Mouse (Mus musculus) hindbrain, embryonic 16.5 days (tissue): ENCODE results near the gene Wipi2. TPM values are rescaled to one million over a fixed set of nuclear protein-coding genes. Genes with fewer than 3 reads are reported as not detected.

Experiments used
- ATAC-seq: fragments of 200-750 bp; cut with Nextera tagmentation; 2 replicates; pipeline ENCODE4 v1.8.0; 2017; ENCODE audit warnings: moderate TSS enrichment, moderate library complexity
- H3K27ac ChIP-seq: fragments of 300-500 bp; sonication (generic); 2 replicates; pipeline ENCODE4 v1.5.1; 2014; ENCODE audit warnings: low read depth, mild to moderate bottlenecking, control low read depth, low read length, moderate library complexity
- H3K27me3 ChIP-seq: fragments of 300-500 bp; sonication (generic); replicated peaks from 2 replicates; pipeline ENCODE4 v1.6.1; 2014; ENCODE audit warnings: low read length; ENCODE audit not compliant: control insufficient read depth, insufficient read depth
- H3K36me3 ChIP-seq: fragments of 300-500 bp; sonication (generic); 2 replicates; pipeline ENCODE4 v1.6.1; 2014; ENCODE audit warnings: mild to moderate bottlenecking, low read length, moderate library complexity, mixed read lengths; ENCODE audit not compliant: control insufficient read depth, insufficient read depth
- H3K4me1 ChIP-seq: fragments of 300-500 bp; sonication (generic); 2 replicates; pipeline ENCODE4 v1.6.1; 2014; ENCODE audit warnings: low read depth, low read length; ENCODE audit not compliant: control insufficient read depth, insufficient read depth
- H3K4me2 ChIP-seq: fragments of 300-500 bp; sonication (generic); 2 replicates; pipeline ENCODE4 v1.6.1; 2014; ENCODE audit warnings: mild to moderate bottlenecking, low read length, control low read depth, moderate library complexity
- H3K4me3 ChIP-seq: fragments of 300-500 bp; sonication (generic); 2 replicates; pipeline ENCODE4 v1.5.1; 2014; ENCODE audit warnings: mild to moderate bottlenecking, low read length, control low read depth, moderate library complexity
- H3K9ac ChIP-seq: fragments of 300-500 bp; sonication (generic); 2 replicates; pipeline ENCODE4 v1.6.1; 2014; ENCODE audit warnings: low read depth, mild to moderate bottlenecking, control low read depth, low read length, moderate library complexity
- H3K9me3 ChIP-seq: fragments of 300-500 bp; sonication (generic); 2 replicates; pipeline ENCODE4 v1.6.1; 2014; ENCODE audit warnings: mild to moderate bottlenecking, low read length, moderate library complexity; ENCODE audit not compliant: control insufficient read depth
- WGBS: fragments of 180-500 bp; shearing (Covaris S2); extraction: QIAGEN DNeasy Blood & Tissue Kit; methylation state at CpG from one replicate; pipeline ENCODE4 v1.1.7; 2014; 5-methylcytosine and 5-hydroxymethylcytosine counted together
- polyA plus RNA-seq: library from polyadenylated mRNA; unstranded; fragments of >200 nt; fragmentation: Nextera tagmentation; extraction: Ambion mirVana; gene quantifications from 2 replicates; pipeline ENCODE4 v1.2.1, GENCODE M21; 2015

Wipi2 gene
- polyA plus RNA-seq, 1 experiment from 2014 or later, result 36.8 TPM

GRCm38 (mm10) chr5:142673082-142673481 is 45.6 kb downstream of the Wipi2 start:
- H3K27me3 ChIP-seq, result no peaks in the 10 kb centered on the region
- H3K4me3 ChIP-seq, result no peak overlapping the region
- 0 out of 2 replicates have a peak, but pooled peaks have one; percentile 38 for ATAC-seq
- H3K4me1 ChIP-seq, result no peaks in the 10 kb centered on the region; the same call in 1 of the 2 replicates
- no peak overlapping the region for H3K9ac ChIP-seq
- H3K27ac ChIP-seq, result no peak overlapping the region
- H3K9me3 ChIP-seq, result no peaks in the 10 kb centered on the region
- H3K36me3 ChIP-seq, result peaks cover 7% of the 10 kb centered on the region
- WGBS, result 17% methylated on average over 5 of the region's 5 CpGs
- no peak overlapping the region for H3K4me2 ChIP-seq

DNA sequence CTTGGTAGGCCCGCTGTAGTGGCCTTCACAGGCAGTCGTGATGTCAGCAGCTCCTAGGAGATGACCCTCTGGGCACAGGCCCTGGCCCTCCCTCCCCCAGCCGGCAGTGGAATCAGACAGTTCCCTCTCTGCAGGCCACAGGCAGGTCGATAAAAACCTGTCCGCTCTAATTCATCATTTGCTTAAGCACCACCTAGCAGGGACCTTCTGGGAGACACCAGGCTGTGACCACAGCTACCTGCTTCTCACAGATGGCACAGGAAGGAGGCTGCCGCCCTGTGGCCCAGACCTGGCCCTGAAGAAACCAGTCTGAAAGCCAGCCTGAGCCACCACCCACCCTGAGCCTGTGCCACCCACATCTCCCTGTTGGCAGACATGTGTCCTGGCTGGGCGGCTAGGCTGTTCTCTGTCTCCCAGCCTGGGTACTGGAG is 50.7 kb downstream of the Wipi2 start:
- no peak overlapping the region for H3K4me3 ChIP-seq
- no peaks in the 10 kb centered on the region for H3K36me3 ChIP-seq
- no peaks in the 10 kb centered on the region for H3K27me3 ChIP-seq
- H3K4me2 ChIP-seq, result no peak overlapping the region
- 50% methylated on average over 7 of the region's 7 CpGs for WGBS
- H3K9me3 ChIP-seq, result no peaks in the 10 kb centered on the region
- H3K9ac ChIP-seq, result no peak overlapping the region
- no peaks in the 10 kb centered on the region for H3K4me1 ChIP-seq
- peak; percentile 37; the same call in 1 of the 2 replicates for ATAC-seq
- H3K27ac ChIP-seq, result no peak overlapping the region; the same call in 1 of the 2 replicates

DNA sequence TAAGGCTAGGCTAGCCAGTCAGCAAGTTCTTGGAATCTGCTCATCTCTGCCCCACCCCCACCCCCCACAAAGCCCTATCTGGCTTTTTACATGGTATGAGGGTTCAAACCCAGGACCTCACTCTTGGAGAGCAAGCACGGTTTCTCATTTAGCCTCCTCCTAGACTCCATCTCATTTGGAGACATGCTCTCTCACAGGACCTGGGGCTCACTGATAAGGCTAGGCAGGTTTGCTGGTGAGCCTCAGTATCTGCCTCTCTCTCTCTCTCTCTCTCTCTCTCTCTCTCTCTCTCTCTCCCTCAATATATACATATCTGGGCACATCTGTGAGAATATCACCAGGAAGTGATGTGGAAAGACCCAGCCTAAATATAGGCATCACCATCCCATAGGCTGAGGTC is 51.6 kb downstream of the Wipi2 start:
- Histone ChIP-seq H3K36me3 (no peaks in the 10 kb centered on the region), H3K9me3 (no peaks in the 10 kb centered on the region), H3K27me3 (no peaks in the 10 kb centered on the region), H3K4me3 (no peak overlapping the region), H3K4me1 (no peaks in the 10 kb centered on the region), H3K4me2 (no peak overlapping the region), H3K9ac (no peak overlapping the region), H3K27ac (no peak overlapping the region)
- 90% methylated on average over 1 of the region's 1 CpGs for WGBS
- ATAC-seq, result no peak

DNA sequence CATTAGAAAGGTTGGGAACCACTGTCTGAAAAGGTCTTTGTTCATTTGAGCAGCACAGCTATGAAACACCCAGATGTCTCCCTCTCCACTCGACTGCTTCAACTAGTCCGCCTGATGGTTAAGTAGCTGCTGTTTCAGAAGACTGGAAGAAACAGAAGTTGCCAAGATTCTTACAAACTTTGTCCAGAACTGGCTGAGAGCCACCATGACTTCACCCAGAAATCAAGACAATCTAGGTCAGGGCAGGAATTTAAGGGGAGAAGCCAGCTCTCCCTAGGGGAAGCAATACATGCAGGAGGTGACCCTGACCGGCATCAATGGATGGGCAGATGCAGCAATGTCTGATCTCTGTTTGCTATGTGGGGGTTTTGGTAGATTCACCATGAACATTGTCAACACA is 54.4 kb downstream of the Wipi2 start:
- 84% methylated on average over 3 of the region's 3 CpGs for WGBS
- no peak overlapping the region for H3K4me2 ChIP-seq
- H3K27ac ChIP-seq, result no peak overlapping the region

GRCm38 (mm10) chr5:142682529-142682928 is 55.0 kb downstream of the Wipi2 start:
- WGBS, result 87% methylated on average over 5 of the region's 5 CpGs
- Histone ChIP-seq H3K9me3 (no peaks in the 10 kb centered on the region), H3K9ac (no peak overlapping the region), H3K36me3 (no peaks in the 10 kb centered on the region), H3K4me3 (no peak overlapping the region), H3K4me1 (no peaks in the 10 kb centered on the region), H3K27ac (no peak overlapping the region), H3K27me3 (no peaks in the 10 kb centered on the region), H3K4me2 (no peak overlapping the region)
- ATAC-seq, result no peak

More for the DNA sequence above, 54.4 kb downstream of the Wipi2 start:
- Histone ChIP-seq H3K36me3 (no peaks in the 10 kb centered on the region), H3K9me3 (no peaks in the 10 kb centered on the region), H3K4me1 (no peaks in the 10 kb centered on the region), H3K27me3 (no peaks in the 10 kb centered on the region), H3K9ac (no peak overlapping the region), H3K4me3 (no peak overlapping the region)
- no peak for ATAC-seq

- no peak for ATAC-seq
- 38% methylated on average over 6 of the region's 6 CpGs for WGBS
- H3K4me2 ChIP-seq, result no peak overlapping the region
These were observed 61.4 kb downstream of the Wipi2 start for GRCm38 (mm10) chr5:142688866-142689265.

GRCm38 (mm10) chr5:142690343-142690742 is 62.8 kb downstream of the Wipi2 start:
- ATAC-seq, result no peak
- WGBS, result 83% methylated on average over 3 of the region's 3 CpGs
- Histone ChIP-seq H3K4me1 (peaks cover 7% of the 10 kb centered on the region; the same call in 1 of the 2 replicates), H3K36me3 (no peaks in the 10 kb centered on the region), H3K27me3 (no peaks in the 10 kb centered on the region), H3K4me2 (no peak overlapping the region), H3K27ac (no peak overlapping the region), H3K4me3 (no peak overlapping the region), H3K9ac (no peak overlapping the region), H3K9me3 (no peaks in the 10 kb centered on the region)

More at GRCm38 (mm10) chr5:142688866-142689265, 61.4 kb downstream of the Wipi2 start:
- peaks cover 7% of the 10 kb centered on the region; the same call in 1 of the 2 replicates for H3K4me1 ChIP-seq
- no peak overlapping the region for H3K4me3 ChIP-seq
- H3K9ac ChIP-seq, result no peak overlapping the region
- H3K9me3 ChIP-seq, result no peaks in the 10 kb centered on the region
- no peak overlapping the region for H3K27ac ChIP-seq
- H3K36me3 ChIP-seq, result no peaks in the 10 kb centered on the region
- no peaks in the 10 kb centered on the region for H3K27me3 ChIP-seq

- Histone ChIP-seq H3K27me3 (no peaks in the 10 kb centered on the region), H3K9ac (no peak within 1 kb of the TSS), H3K27ac (no peak within 1 kb of the TSS), H3K36me3 (no peaks in the 10 kb centered on the region), H3K4me1 (peaks cover 7% of the 10 kb centered on the region; the same call in 1 of the 2 replicates), H3K9me3 (no peaks in the 10 kb centered on the region), H3K4me3 (no peak within 1 kb of the TSS), H3K4me2 (no peak within 1 kb of the TSS)
- 46% methylated on average over 14 of the region's 14 CpGs for WGBS
- no peak for ATAC-seq
These were observed 64.8 kb downstream of the Wipi2 start, which contains the start of gene Slc29a4 for GRCm38 (mm10) chr5:142692248-142692647. Slc29a4 (plus strand) TSS chr5:142692512.

GRCm38 (mm10) chr5:142692971-142693737 is 65.7 kb downstream of the Wipi2 start:
- H3K4me2 ChIP-seq, result no peak overlapping the region
- H3K27ac ChIP-seq, result peak overlapping the region; percentile 31; the same call in 1 of the 2 replicates
- ATAC-seq, result 0 out of 2 replicates have a peak, but pooled peaks have one; percentile 25
- H3K9ac ChIP-seq, result no peak overlapping the region
- H3K4me3 ChIP-seq, result no peak overlapping the region
- WGBS, result 55% methylated on average over 12 of the region's 12 CpGs
- peaks cover 7% of the 10 kb centered on the region; the same call in 1 of the 2 replicates for H3K4me1 ChIP-seq
- H3K27me3 ChIP-seq, result no peaks in the 10 kb centered on the region
- no peaks in the 10 kb centered on the region for H3K36me3 ChIP-seq
- no peaks in the 10 kb centered on the region for H3K9me3 ChIP-seq
